9 mouse cellular contexts compared by ENCODE assay signal in genomic region chr7:47023530-47023929, GRCm38 (mm10). TPM values are rescaled to one million over a fixed set of nuclear protein-coding genes. Genes with fewer than 3 reads are reported as not detected.
DNase-seq lines count a peak whose midpoint lies in the region; ATAC-seq and TF ChIP-seq lines count a peak whose summit lies in the region.
"Had no signal": no experiment of that assay in that cellular context is flagged by ENCODE, and none has a peak within 500 bp of the region (broad histone marks: within the 10 kb centered on the region; RNA-seq: fewer than 3 reads in every experiment).

No protein-coding gene starts in this region.

- no peak overlapping the region for H3K4me3 ChIP-seq in CH12.LX (replicated peaks in 1 of 3; ENCODE audit: low read depth in 2 of 3, low read length in 2 of 3, poor library complexity in 1 of 3)
- H3K4me3 ChIP-seq in embryonic facial prominence, embryonic 11.5 days (ENCODE audit: low read depth, low read length), result no peak overlapping the region
- H3K4me3 ChIP-seq in liver, postnatal 0 days (ENCODE audit: low read depth, low read length), result no peak overlapping the region
- H3K4me3 ChIP-seq: heart, embryonic 15.5 days had no signal

- H3K4me2 ChIP-seq in CH12.LX (ENCODE audit: insufficient read depth, low read depth, poor library complexity, severe bottlenecking), result no peak overlapping the region
- H3K4me2 ChIP-seq in embryonic facial prominence, embryonic 11.5 days (ENCODE audit: low read depth, low read length), result no peak overlapping the region
- H3K4me2 ChIP-seq in liver, postnatal 0 days (ENCODE audit: low read depth, low read length), result no peak overlapping the region
- H3K4me2 ChIP-seq: heart, embryonic 15.5 days had no signal

- H3K36me3 ChIP-seq in CH12.LX (replicated peaks in 1 of 2; ENCODE audit: control insufficient read depth in 1 of 2, insufficient read depth in 1 of 2, low read length in 1 of 2), result no peaks in the 10 kb centered on the region
- no peaks in the 10 kb centered on the region for H3K36me3 ChIP-seq in embryonic facial prominence, embryonic 11.5 days (replicated peaks; ENCODE audit: control insufficient read depth, insufficient read depth, low read depth, low read length)
- no peaks in the 10 kb centered on the region for H3K36me3 ChIP-seq in liver, postnatal 0 days (replicated peaks; ENCODE audit: insufficient read depth, low read length)
- H3K36me3 ChIP-seq: heart, embryonic 15.5 days had no signal

- TF ChIP-seq POLR2A in CH12.LX (IDR thresholded peaks at IDR 0.05; ENCODE audit: low read depth, low read length), result no peak

- H3K9ac ChIP-seq in CH12.LX (ENCODE audit: insufficient read depth, low read depth), result no peak overlapping the region
- no peak overlapping the region for H3K9ac ChIP-seq in embryonic facial prominence, embryonic 11.5 days (replicated peaks; ENCODE audit: low read length)
- H3K9ac ChIP-seq in liver, postnatal 0 days (replicated peaks), result no peak overlapping the region
- H3K9ac ChIP-seq: heart, embryonic 15.5 days had no signal

- dilution Hi-C loops in CH12.LX (cut with MboI; ENCODE audit: extremely low pct_ligation_motif_present, extremely low pct_unique_long_range_greater_than_20kb, low sequenced_read_pairs), result no loop called here

- peaks cover 2 to 45% of the 10 kb centered on the region in 2 experiments; a peak in 2 of 4 replicates for H3K4me1 ChIP-seq in CH12.LX (ENCODE audit: control insufficient read depth in 1 of 2, insufficient read depth in 2 of 2)
- H3K4me1 ChIP-seq in embryonic facial prominence, embryonic 11.5 days (ENCODE audit: control insufficient read depth, insufficient read depth, low read length), result no peaks in the 10 kb centered on the region
- H3K4me1 ChIP-seq in liver, postnatal 0 days (ENCODE audit: insufficient read depth), result no peaks in the 10 kb centered on the region

- TF ChIP-seq CTCF in CH12.LX (conservative IDR thresholded peaks at IDR 0.05 in 1 of 2, IDR thresholded peaks at IDR 0.05 in 1 of 2; ENCODE audit: low read depth in 2 of 2, low read length in 2 of 2), result peak; percentile 58 to 84
- TF ChIP-seq CTCF in liver, postnatal 0 days (IDR thresholded peaks at IDR 0.05; ENCODE audit: low read depth), result peak; percentile 92

- no peak overlapping the region for H3K27ac ChIP-seq in CH12.LX (ENCODE audit: insufficient read depth, low read depth)
- H3K27ac ChIP-seq in embryonic facial prominence, embryonic 11.5 days (replicated peaks; ENCODE audit: low read depth, low read length), result no peak overlapping the region
- no peak overlapping the region for H3K27ac ChIP-seq in liver, postnatal 0 days (ENCODE audit: low read depth)
- H3K27ac ChIP-seq: heart, embryonic 15.5 days had no signal

- WGBS in embryonic facial prominence, embryonic 11.5 days, result 15% methylated on average over 6 of the region's 6 CpGs
- whole genome bisulfite sequencing in liver, postnatal 0 days (ENCODE audit: insufficient replicate concordance), result 8% methylated on average over 6 of the region's 6 CpGs

- TF ChIP-seq EP300 in CH12.LX (IDR thresholded peaks at IDR 0.05; ENCODE audit: low read length), result no peak
- no peak for TF ChIP-seq EP300 in liver, postnatal 0 days (IDR thresholded peaks at IDR 0.05; ENCODE audit: low read depth)

- no peaks in the 10 kb centered on the region for H3K79me2 ChIP-seq in CH12.LX (replicated peaks; ENCODE audit: control insufficient read depth, extremely low read depth, insufficient read depth, poor library complexity, severe bottlenecking)

- no peaks in the 10 kb centered on the region for H3K27me3 ChIP-seq in CH12.LX (replicated peaks)
- H3K27me3 ChIP-seq in embryonic facial prominence, embryonic 11.5 days (ENCODE audit: control insufficient read depth, insufficient read depth, low read length), result no peaks in the 10 kb centered on the region
- H3K27me3 ChIP-seq in liver, postnatal 0 days (ENCODE audit: insufficient read depth, low read length), result 0 out of 2 replicates have a peak, but pooled peaks cover 3% of the 10 kb centered on the region

- no peak for ATAC-seq in embryonic facial prominence, embryonic 11.5 days (replicated peaks; ENCODE audit: insufficient number of reproducible peaks, low FRiP score, low TSS enrichment, low read depth)
- peak; percentile 65 for ATAC-seq in liver, postnatal 0 days

- no peaks in the 10 kb centered on the region for H3K9me3 ChIP-seq in CH12.LX (replicated peaks; ENCODE audit: low read length)
- no peaks in the 10 kb centered on the region for H3K9me3 ChIP-seq in embryonic facial prominence, embryonic 11.5 days (replicated peaks; ENCODE audit: control insufficient read depth, low read length)
- no peaks in the 10 kb centered on the region for H3K9me3 ChIP-seq in liver, postnatal 0 days (ENCODE audit: low read length)
- H3K9me3 ChIP-seq: heart, embryonic 15.5 days had no signal

- TF ChIP-seq RAD21 in CH12.LX (IDR thresholded peaks at IDR 0.05; ENCODE audit: low read depth, low read length), result peak; percentile 84

- peak; percentile 95 for DNase-seq in CH12.LX (ENCODE audit: extremely low read depth)
- DNase-seq in adrenal gland, postnatal 36 days, result peak; percentile 83 to 90
- DNase-seq in embryonic facial prominence, embryonic 11.5 days (ENCODE audit: low spot score), result peak; percentile 84
- DNase-seq in heart, adult 8-10 months (ENCODE audit: low spot score), result peak; percentile 89
- DNase-seq in kidney, postnatal 25 days, result peak; percentile 82 to 92
- DNase-seq in liver, postnatal 0 days, result peak; percentile 90
- peak; percentile 87 for DNase-seq in ovary, postnatal 14 days (ENCODE audit: low spot score)
- peak; percentile 66 to 88 for DNase-seq in thymus, postnatal 10 days (ENCODE audit: low spot score in 2 of 2)

- in situ Hi-C loops in CH12.LX (cut with MboI; ENCODE audit: low pct_ligation_motif_present, low pct_unique_long_range_greater_than_20kb, low sequenced_read_pairs), result loop anchor here (5.0 kb wide), 2 partner anchors 54 to 124 kb away; no protein-coding TSS in a partner anchor

TF ChIP-seq in CH12.LX, 34 proteins besides CTCF, POLR2A, EP300 and RAD21:
- no peak for TF ChIP-seq ETS1 (conservative IDR thresholded peaks at IDR 0.05; ENCODE audit: low read depth, low read length)
- no peak for TF ChIP-seq MYC (IDR thresholded peaks at IDR 0.05; ENCODE audit: low read depth, low read length)
- TF ChIP-seq ZMIZ1 (IDR thresholded peaks at IDR 0.05; ENCODE audit: low read depth, low read length), result no peak
- no peak for TF ChIP-seq GABPA (IDR thresholded peaks at IDR 0.05; ENCODE audit: insufficient replicate concordance, low read depth, low read length)
- peak; percentile 77 for TF ChIP-seq ZC3H11A (IDR thresholded peaks at IDR 0.05; ENCODE audit: low read depth, low read length)
- peak; percentile 93 for TF ChIP-seq SMC3 (IDR thresholded peaks at IDR 0.05; ENCODE audit: low read depth, low read length)
- TF ChIP-seq MAX (IDR thresholded peaks at IDR 0.05; ENCODE audit: low read length), result 0 out of 2 replicates have a peak, but pooled peaks have one; percentile 3
- peak; percentile 47; the same call in 1 of the 2 replicates for TF ChIP-seq IRF4 (IDR thresholded peaks at IDR 0.05; ENCODE audit: low read depth, low read length)
- TF ChIP-seq BHLHE40 (IDR thresholded peaks at IDR 0.05; ENCODE audit: low read depth, low read length), result peak; percentile 18; the same call in 1 of the 2 replicates
- no peak for TF ChIP-seq MXI1 (IDR thresholded peaks at IDR 0.05; ENCODE audit: low read depth, low read length)
- 0 out of 2 replicates have a peak, but pooled peaks have one; percentile 17 for TF ChIP-seq TCF12 (IDR thresholded peaks at IDR 0.05; ENCODE audit: low read depth, low read length)
- TF ChIP-seq ELF1 (IDR thresholded peaks at IDR 0.05; ENCODE audit: low read depth, low read length), result 0 out of 2 replicates have a peak, but pooled peaks have one; percentile 35
- TF ChIP-seq USF1 (IDR thresholded peaks at IDR 0.05; ENCODE audit: low read depth, low read length), result no peak

RNA-seq across cellular contexts. Expression of gene Spty2d1, which starts 15.3 kb away (rescaled TPM):
- 10.5 and 14.3 TPM in 2 replicates for total RNA-seq in CH12.LX (2012; rRNA removed)
- 22.9 and 24.6 TPM in 2 replicates for total RNA-seq in CH12.LX (2014; rRNA removed)
- 29.9 and 32.6 TPM in 2 replicates for polyA plus RNA-seq in CH12.LX (2012; ENCODE audit: insufficient read length, low read depth)
- 10 to 100 TPM; 20.4 to 34.9 TPM for total RNA-seq in adrenal gland, postnatal 36 days (2021)
- polyA plus RNA-seq in embryonic facial prominence, embryonic 11.5 days (2014; fragmentation: Nextera tagmentation; extraction: Ambion mirVana), result 13.5 and 14.5 TPM in 2 replicates
- total RNA-seq in heart, adult 8-10 months (2022), result 1 to 10 TPM; 5.7 to 6.4 (median 6.2) TPM
- 6.0 and 6.4 TPM in 2 replicates for polyA plus RNA-seq in liver, postnatal 0 days (2015; fragmentation: Nextera tagmentation; extraction: Ambion mirVana)

RNA-seq across cellular contexts. Expression of gene Tmem86a, which starts 26.9 kb away (rescaled TPM):
- 0.29 and 0.30 TPM in 2 replicates for total RNA-seq in CH12.LX (2012; rRNA removed)
- total RNA-seq in CH12.LX (2014; rRNA removed), result 0.61 and 0.82 TPM in 2 replicates
- 1.5 and 2.0 TPM in 2 replicates for polyA plus RNA-seq in CH12.LX (2012; ENCODE audit: insufficient read length, low read depth)
- total RNA-seq in adrenal gland, postnatal 36 days (2021), result 10 to 100 TPM; 21.8 to 38.1 TPM
- 11.6 and 12.3 TPM in 2 replicates for polyA plus RNA-seq in embryonic facial prominence, embryonic 11.5 days (2014; fragmentation: Nextera tagmentation; extraction: Ambion mirVana)
- 10 to 100 TPM; 20.6 to 33.5 (median 24.9) TPM for total RNA-seq in heart, adult 8-10 months (2022)
- 35.6 and 42.0 TPM in 2 replicates for polyA plus RNA-seq in liver, postnatal 0 days (2015; fragmentation: Nextera tagmentation; extraction: Ambion mirVana)

RNA-seq across cellular contexts. Expression of gene Gm9999, which starts 40.1 kb away (rescaled TPM):
- total RNA-seq in CH12.LX (2012; rRNA removed) (not detected in 2 replicates), CH12.LX (2014; rRNA removed) (not detected in 2 replicates)
- polyA plus RNA-seq in CH12.LX (2012; ENCODE audit: insufficient read length, low read depth), result not detected in 2 replicates
- total RNA-seq in adrenal gland, postnatal 36 days (2021), result not detected
- not detected in 2 replicates for polyA plus RNA-seq in embryonic facial prominence, embryonic 11.5 days (2014; fragmentation: Nextera tagmentation; extraction: Ambion mirVana)
- not detected for total RNA-seq in heart, adult 8-10 months (2022)
- polyA plus RNA-seq in liver, postnatal 0 days (2015; fragmentation: Nextera tagmentation; extraction: Ambion mirVana), result not detected in 2 replicates
- polyA plus RNA-seq: heart, embryonic 15.5 days had no signal

Comparison
In these comparisons a context has a peak if more than half of its experiments do, and no peak if none do; other contexts are left out.
1. RNA of gene Tmem86a, which starts 26.9 kb away (total RNA-seq): 21.8 to 38.1 TPM in adrenal gland, postnatal 36 days and 20.6 to 33.5 TPM in heart, adult 8-10 months; 0.29 to 0.82 TPM in CH12.LX; every median in the first group is over 10 times any median in the second.
2. Peak in every context shown above with its lines, with median percentiles within 50 percentile points of each other: DNase-seq.